Mouse (Mus musculus): Measurements from ENCODE around the gene Grm7. TPM values are rescaled to one million over a fixed set of nuclear protein-coding genes. Genes with fewer than 3 reads are reported as not detected.

Grm7 gene
- polyA plus RNA-seq, 1 experiment from 2014 or later = 4.9 TPM

DNA sequence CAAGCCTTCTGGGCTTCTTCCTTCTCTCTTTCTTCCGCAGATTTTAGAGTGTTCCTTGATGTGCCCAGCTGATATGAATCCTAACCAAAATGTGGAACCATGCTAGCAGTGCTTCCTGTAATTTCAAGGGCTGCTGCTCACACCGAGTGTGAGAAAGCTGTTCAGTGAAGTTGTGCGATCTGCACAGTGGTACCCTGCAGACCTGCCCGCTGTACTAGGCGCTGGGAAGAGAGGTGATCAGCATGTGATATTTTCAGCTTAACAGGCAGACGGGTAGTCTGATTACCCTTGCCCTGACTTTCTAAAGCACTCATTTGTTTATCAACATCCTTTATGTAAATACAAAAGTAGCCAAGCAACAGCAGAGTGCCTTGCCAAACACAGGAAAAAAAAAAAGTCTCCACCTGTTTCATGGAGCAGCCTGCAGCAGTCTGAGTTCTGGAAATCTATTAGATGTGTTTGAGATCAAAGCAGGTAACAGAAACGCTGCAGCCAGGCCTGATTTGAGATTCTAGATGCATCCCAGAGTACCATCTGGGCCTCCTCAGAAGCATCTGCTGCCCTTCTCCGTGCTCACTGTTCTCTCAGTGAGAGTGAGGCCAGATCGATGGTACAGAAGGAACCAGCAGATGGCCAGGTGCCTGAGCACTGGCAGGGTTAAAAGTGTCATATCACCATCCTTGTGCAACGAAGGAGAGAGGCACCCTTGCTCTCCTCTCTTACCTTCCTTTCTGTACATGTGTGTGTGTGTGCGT, 727.4 kb downstream of the Grm7 start:
- 38% methylated on average over 11 of the region's 11 CpGs for WGBS

DNA sequence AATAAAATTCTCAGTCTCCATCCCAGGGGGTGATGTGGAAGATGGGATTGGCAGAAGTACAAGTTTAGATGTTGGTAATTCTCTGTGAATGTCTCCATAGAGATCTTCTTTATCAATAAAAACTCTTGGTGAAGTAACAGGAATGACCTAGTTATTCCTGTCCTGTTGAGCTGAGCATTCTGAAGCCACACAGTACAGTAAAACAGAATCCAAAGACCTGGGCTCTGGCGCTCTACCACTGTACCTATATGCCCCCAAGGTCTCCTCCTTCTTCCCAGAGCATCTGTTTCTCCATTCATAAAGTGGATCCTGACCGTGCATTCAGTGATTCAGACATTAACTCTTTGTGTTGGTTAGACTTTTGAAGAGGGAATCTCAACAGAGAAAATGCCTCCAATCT, 735.3 kb downstream of the Grm7 start:
- ATAC-seq (ENCODE audit: low FRiP score, low TSS enrichment) = no peak
- no peaks in the 10 kb centered on the region for H3K27me3 ChIP-seq (ENCODE audit: insufficient read depth, low read length)
- H3K27ac ChIP-seq (ENCODE audit: low read length) = no peak overlapping the region
- H3K4me2 ChIP-seq (replicated peaks; ENCODE audit: low read depth, low read length) = no peak overlapping the region
- no peaks in the 10 kb centered on the region for H3K4me1 ChIP-seq (ENCODE audit: insufficient read depth, low read length)
- WGBS = 80% methylated on average over 2 of the region's 2 CpGs
- no peaks in the 10 kb centered on the region for H3K9me3 ChIP-seq (ENCODE audit: low read length)
- no peak overlapping the region for H3K9ac ChIP-seq (replicated peaks; ENCODE audit: low read length)
- H3K4me3 ChIP-seq (ENCODE audit: low read length) = no peak overlapping the region
- H3K36me3 ChIP-seq (ENCODE audit: insufficient read depth, low read length) = no peaks in the 10 kb centered on the region

More for the DNA sequence above, 727.4 kb downstream of the Grm7 start:
- Histone ChIP-seq H3K36me3 (ENCODE audit: insufficient read depth, low read length) (no peaks in the 10 kb centered on the region), H3K27ac (ENCODE audit: low read length) (0 out of 2 replicates have a peak overlapping the region, but pooled peaks have one; percentile 21), H3K9ac (replicated peaks; ENCODE audit: low read length) (no peak overlapping the region), H3K4me2 (replicated peaks; ENCODE audit: low read depth, low read length) (no peak overlapping the region), H3K4me1 (ENCODE audit: insufficient read depth, low read length) (peaks cover 17% of the 10 kb centered on the region), H3K27me3 (ENCODE audit: insufficient read depth, low read length) (no peaks in the 10 kb centered on the region), H3K4me3 (ENCODE audit: low read length) (no peak overlapping the region), H3K9me3 (ENCODE audit: low read length) (no peaks in the 10 kb centered on the region)
- no peak; the same call in 1 of the 2 replicates for ATAC-seq (ENCODE audit: low FRiP score, low TSS enrichment)

DNA sequence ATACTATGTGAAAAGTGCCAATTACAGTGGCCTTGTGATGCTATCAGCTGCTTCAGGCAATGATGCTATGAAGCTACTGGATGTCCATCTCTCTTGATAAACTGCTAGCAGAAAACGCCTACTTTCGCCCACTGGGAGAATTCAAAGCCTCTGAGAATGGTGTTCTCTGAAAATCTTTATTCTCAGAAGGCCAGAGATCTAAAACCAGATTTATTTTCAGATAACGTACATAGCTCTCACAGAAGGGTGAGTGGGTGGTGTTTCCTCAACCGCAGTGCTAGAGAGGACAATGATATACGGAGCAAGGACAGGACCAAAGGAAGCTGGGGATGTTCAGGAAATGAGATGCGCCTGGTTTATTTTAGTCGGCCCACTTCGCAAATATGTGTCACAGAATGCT, 763.4 kb downstream of the Grm7 start:
- Histone ChIP-seq H3K9me3 (ENCODE audit: low read length) (no peaks in the 10 kb centered on the region), H3K4me1 (ENCODE audit: insufficient read depth, low read length) (no peaks in the 10 kb centered on the region), H3K4me2 (replicated peaks; ENCODE audit: low read depth, low read length) (no peak overlapping the region), H3K27me3 (ENCODE audit: insufficient read depth, low read length) (no peaks in the 10 kb centered on the region), H3K4me3 (ENCODE audit: low read length) (no peak overlapping the region), H3K27ac (ENCODE audit: low read length) (no peak overlapping the region), H3K36me3 (ENCODE audit: insufficient read depth, low read length) (no peaks in the 10 kb centered on the region), H3K9ac (replicated peaks; ENCODE audit: low read length) (no peak overlapping the region)
- no peak for ATAC-seq (ENCODE audit: low FRiP score, low TSS enrichment)
- WGBS = 62% methylated on average over 8 of the region's 8 CpGs

DNA sequence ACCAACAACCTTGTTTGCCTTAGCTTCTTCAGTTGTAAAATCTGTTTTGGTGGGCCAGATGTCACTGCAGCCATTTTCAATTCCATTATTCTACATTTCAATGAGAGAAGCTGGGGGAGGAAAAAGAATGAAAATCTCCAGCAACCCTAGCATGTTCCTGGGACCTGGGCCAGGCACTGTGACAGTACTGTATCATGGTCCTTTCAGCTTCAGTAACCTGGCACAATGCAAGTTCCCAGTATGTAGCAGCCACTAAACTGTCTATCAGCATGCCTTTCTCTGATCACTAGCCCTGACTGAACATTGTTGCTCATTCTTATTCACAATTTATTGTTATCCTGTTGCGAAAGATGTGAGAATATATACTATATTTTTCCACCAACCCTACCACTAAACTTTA, 779.4 kb downstream of the Grm7 start:
- H3K4me1 ChIP-seq (ENCODE audit: insufficient read depth, low read length) = no peaks in the 10 kb centered on the region
- WGBS = 95% methylated on average over 1 of the region's 1 CpGs
- no peaks in the 10 kb centered on the region for H3K9me3 ChIP-seq (ENCODE audit: low read length)
- no peak overlapping the region for H3K4me3 ChIP-seq (ENCODE audit: low read length)
- no peak overlapping the region for H3K9ac ChIP-seq (replicated peaks; ENCODE audit: low read length)
- no peak for ATAC-seq (ENCODE audit: low FRiP score, low TSS enrichment)
- H3K4me2 ChIP-seq (replicated peaks; ENCODE audit: low read depth, low read length) = no peak overlapping the region
- no peak overlapping the region for H3K27ac ChIP-seq (ENCODE audit: low read length)
- H3K36me3 ChIP-seq (ENCODE audit: insufficient read depth, low read length) = no peaks in the 10 kb centered on the region
- no peaks in the 10 kb centered on the region for H3K27me3 ChIP-seq (ENCODE audit: insufficient read depth, low read length)

DNA sequence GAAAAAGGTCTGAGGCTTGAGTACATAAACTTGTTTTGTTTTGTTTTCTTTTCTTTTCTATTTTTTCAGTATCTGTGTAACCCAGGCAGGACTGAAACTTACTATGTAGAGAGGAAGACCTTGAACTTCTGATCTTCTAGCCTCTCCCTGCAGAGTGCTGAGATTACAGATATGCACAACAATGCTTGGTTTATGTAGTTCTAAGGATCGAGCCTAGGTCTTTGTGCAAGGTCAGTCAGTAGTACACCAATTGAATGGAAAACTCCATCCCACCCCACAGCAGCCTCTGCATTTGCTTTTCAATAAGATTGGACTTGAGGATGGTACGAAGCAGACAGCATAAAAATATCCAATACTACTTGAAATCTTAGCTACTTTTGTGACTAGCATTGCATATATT, 800.8 kb downstream of the Grm7 start:
- ATAC-seq (ENCODE audit: low FRiP score, low TSS enrichment) = no peak
- 92% methylated on average over 2 of the region's 2 CpGs for WGBS
- Histone ChIP-seq H3K9ac (replicated peaks; ENCODE audit: low read length) (no peak overlapping the region), H3K27ac (ENCODE audit: low read length) (no peak overlapping the region), H3K9me3 (ENCODE audit: low read length) (no peaks in the 10 kb centered on the region), H3K4me3 (ENCODE audit: low read length) (no peak overlapping the region), H3K36me3 (ENCODE audit: insufficient read depth, low read length) (no peaks in the 10 kb centered on the region), H3K4me2 (replicated peaks; ENCODE audit: low read depth, low read length) (no peak overlapping the region), H3K27me3 (ENCODE audit: insufficient read depth, low read length) (no peaks in the 10 kb centered on the region), H3K4me1 (ENCODE audit: insufficient read depth, low read length) (peaks cover 6% of the 10 kb centered on the region)

DNA sequence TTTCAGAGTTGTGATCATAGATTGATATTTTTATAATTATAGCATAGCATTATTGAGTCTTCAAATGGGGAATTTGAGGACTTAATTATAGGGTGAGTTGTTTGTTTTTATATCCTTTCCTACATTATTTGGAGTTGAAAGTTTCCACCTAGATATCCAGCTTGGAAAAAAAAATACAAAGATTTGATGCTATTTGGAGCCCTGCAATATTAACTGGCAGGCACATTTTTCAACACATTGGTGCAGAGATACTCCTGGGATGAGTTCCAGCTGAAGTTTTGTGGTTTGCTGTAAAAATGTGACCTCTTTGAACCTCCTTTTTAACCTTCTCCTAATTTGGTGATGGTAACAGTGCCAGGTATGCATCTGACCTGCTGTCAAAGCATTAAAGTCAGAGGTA, 802.5 kb downstream of the Grm7 start:
- no peaks in the 10 kb centered on the region for H3K36me3 ChIP-seq (ENCODE audit: insufficient read depth, low read length)
- no peaks in the 10 kb centered on the region for H3K27me3 ChIP-seq (ENCODE audit: insufficient read depth, low read length)
- no peak for ATAC-seq (ENCODE audit: low FRiP score, low TSS enrichment)
- H3K4me2 ChIP-seq (replicated peaks; ENCODE audit: low read depth, low read length) = no peak overlapping the region
- no peak overlapping the region for H3K4me3 ChIP-seq (ENCODE audit: low read length)
- H3K9me3 ChIP-seq (ENCODE audit: low read length) = no peaks in the 10 kb centered on the region
- peaks cover 6% of the 10 kb centered on the region for H3K4me1 ChIP-seq (ENCODE audit: insufficient read depth, low read length)
- H3K27ac ChIP-seq (ENCODE audit: low read length) = no peak overlapping the region
- no peak overlapping the region for H3K9ac ChIP-seq (replicated peaks; ENCODE audit: low read length)

DNA sequence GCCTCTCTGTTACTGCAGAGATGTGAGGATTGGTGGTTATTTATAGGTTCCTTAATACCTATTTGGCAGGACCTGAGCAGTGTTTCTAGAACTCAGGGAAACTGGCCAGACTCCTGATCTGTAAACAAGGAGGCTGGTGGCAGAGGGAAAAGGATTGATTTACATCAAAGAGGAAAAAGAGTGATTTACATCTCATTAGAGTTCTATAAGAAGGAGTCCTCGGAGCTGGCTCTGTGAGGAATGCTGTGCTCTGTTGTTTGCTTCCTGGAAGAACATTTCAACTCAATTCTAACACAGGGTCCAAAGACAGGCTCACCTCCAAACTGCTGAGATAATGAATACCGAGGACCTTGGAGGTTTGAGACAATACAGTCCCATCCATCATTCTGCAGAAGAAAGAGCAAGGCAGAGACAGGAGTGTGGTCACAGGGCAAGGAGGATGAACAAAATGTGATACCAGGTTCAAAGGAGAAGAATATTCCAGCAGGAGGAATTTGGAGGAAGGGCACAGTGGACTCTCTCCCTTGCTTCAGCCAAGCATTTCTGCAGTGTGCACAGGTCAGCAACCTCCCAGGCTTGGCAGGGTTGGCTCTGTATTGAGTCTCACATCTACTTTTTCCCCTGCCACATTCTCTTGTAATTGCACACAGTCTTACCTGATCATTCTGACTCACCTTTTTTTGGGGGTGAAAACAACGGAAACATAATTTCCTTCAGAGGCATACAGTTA, 803.8 kb downstream of the Grm7 start:
- no peaks in the 10 kb centered on the region for H3K36me3 ChIP-seq (ENCODE audit: insufficient read depth, low read length)
- H3K27me3 ChIP-seq (ENCODE audit: insufficient read depth, low read length) = no peaks in the 10 kb centered on the region
- no peaks in the 10 kb centered on the region for H3K9me3 ChIP-seq (ENCODE audit: low read length)
- no peak overlapping the region for H3K9ac ChIP-seq (replicated peaks; ENCODE audit: low read length)
- 25% methylated on average over 3 of the region's 3 CpGs for WGBS
- H3K4me2 ChIP-seq (replicated peaks; ENCODE audit: low read depth, low read length) = no peak overlapping the region
- peaks cover 6% of the 10 kb centered on the region for H3K4me1 ChIP-seq (ENCODE audit: insufficient read depth, low read length)
- ATAC-seq (ENCODE audit: low FRiP score, low TSS enrichment) = peak; percentile 78
- 0 out of 2 replicates have a peak overlapping the region, but pooled peaks have one; percentile 29 for H3K27ac ChIP-seq (ENCODE audit: low read length)
- no peak overlapping the region for H3K4me3 ChIP-seq (ENCODE audit: low read length)

DNA sequence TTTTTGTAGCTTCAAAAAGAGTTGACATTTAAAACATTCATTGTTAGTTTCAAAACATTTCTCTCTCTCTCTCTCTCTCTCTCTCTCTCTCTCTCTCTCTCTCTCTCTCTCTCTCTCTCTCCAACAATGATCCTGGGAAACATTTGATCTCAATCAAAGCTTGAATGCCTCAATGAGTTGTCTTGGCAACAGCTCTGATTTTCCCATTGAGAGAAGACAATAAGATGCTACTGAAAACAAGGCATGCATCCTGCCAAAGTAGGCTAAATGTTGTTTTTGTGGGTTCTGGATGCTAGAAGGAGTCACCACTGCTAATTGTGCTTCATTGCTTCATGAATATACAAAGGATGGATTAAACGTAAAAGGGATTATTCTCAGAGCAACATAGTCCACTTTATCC, 836.5 kb downstream of the Grm7 start:
- Histone ChIP-seq H3K27me3 (ENCODE audit: insufficient read depth, low read length) (no peaks in the 10 kb centered on the region), H3K36me3 (ENCODE audit: insufficient read depth, low read length) (no peaks in the 10 kb centered on the region), H3K9me3 (ENCODE audit: low read length) (no peaks in the 10 kb centered on the region), H3K4me2 (replicated peaks; ENCODE audit: low read depth, low read length) (no peak overlapping the region), H3K27ac (ENCODE audit: low read length) (no peak overlapping the region), H3K9ac (replicated peaks; ENCODE audit: low read length) (no peak overlapping the region), H3K4me1 (ENCODE audit: insufficient read depth, low read length) (no peaks in the 10 kb centered on the region), H3K4me3 (ENCODE audit: low read length) (no peak overlapping the region)
- no peak for ATAC-seq (ENCODE audit: low FRiP score, low TSS enrichment)
- 75% methylated on average over 1 of the region's 1 CpGs for WGBS

DNA sequence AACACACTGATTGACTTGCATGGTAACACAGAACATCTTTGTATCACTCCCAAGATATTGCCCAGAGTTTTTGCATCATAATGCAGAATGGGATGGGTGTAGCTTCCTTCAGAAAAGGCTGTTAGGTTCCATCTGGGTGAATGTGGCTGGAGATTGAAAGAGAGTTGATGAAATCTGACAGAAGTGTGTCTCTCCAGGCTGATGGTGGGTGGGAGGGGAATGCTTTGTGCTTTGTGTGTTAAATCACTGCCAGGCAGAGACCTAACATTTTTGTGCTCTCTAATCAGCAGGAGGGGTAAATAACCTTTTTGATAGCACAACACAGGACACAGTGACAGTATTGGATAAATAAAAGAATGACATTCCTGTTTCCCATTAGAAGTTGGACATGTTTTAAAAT, 840.7 kb downstream of the Grm7 start:
- Histone ChIP-seq H3K9me3 (ENCODE audit: low read length) (no peaks in the 10 kb centered on the region), H3K9ac (replicated peaks; ENCODE audit: low read length) (no peak overlapping the region), H3K27me3 (ENCODE audit: insufficient read depth, low read length) (no peaks in the 10 kb centered on the region), H3K36me3 (ENCODE audit: insufficient read depth, low read length) (no peaks in the 10 kb centered on the region), H3K4me2 (replicated peaks; ENCODE audit: low read depth, low read length) (no peak overlapping the region), H3K27ac (ENCODE audit: low read length) (no peak overlapping the region), H3K4me1 (ENCODE audit: insufficient read depth, low read length) (no peaks in the 10 kb centered on the region), H3K4me3 (ENCODE audit: low read length) (no peak overlapping the region)
- no peak for ATAC-seq (ENCODE audit: low FRiP score, low TSS enrichment)

DNA sequence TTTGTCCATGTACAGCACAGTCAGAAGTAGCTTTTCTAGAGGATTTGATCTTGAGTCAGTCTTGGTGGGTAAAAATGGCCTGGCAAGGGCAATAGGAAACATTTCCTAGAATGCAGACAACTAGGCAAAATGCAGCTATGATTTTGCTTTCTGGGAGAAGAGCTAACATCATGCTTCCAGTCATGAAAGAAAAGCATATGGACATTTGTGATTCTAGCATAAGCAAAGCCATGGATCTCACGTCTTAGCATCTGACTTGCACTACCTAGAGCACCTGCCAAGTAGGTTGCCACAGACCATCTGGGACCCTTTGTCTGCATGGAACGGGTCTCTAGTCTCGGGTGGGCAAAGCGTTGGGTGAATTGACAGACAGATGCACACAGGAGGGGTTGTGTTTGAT, 842.2 kb downstream of the Grm7 start:
- no peak overlapping the region for H3K4me2 ChIP-seq (replicated peaks; ENCODE audit: low read depth, low read length)
- H3K27ac ChIP-seq (ENCODE audit: low read length) = no peak overlapping the region
- ATAC-seq (ENCODE audit: low FRiP score, low TSS enrichment) = no peak
- H3K27me3 ChIP-seq (ENCODE audit: insufficient read depth, low read length) = no peaks in the 10 kb centered on the region
- WGBS = 83% methylated on average over 4 of the region's 4 CpGs
- no peaks in the 10 kb centered on the region for H3K9me3 ChIP-seq (ENCODE audit: low read length)
- H3K9ac ChIP-seq (replicated peaks; ENCODE audit: low read length) = no peak overlapping the region
- H3K4me1 ChIP-seq (ENCODE audit: insufficient read depth, low read length) = no peaks in the 10 kb centered on the region
- no peak overlapping the region for H3K4me3 ChIP-seq (ENCODE audit: low read length)
- no peaks in the 10 kb centered on the region for H3K36me3 ChIP-seq (ENCODE audit: insufficient read depth, low read length)
